Mouse (Mus musculus) thymus, adult 2 months (tissue): Measurements from ENCODE around the gene Zfp74. TPM values are rescaled to one million over a fixed set of nuclear protein-coding genes. Genes with fewer than 3 reads are reported as not detected.

ENCODE experiments used
- DNase-seq: peaks from one replicate; pipeline ENCODE4 v3.0.0; 2021
- H3K27ac ChIP-seq: fragments of 200-500 bp; 2 replicates; pipeline ENCODE4 v1.5.1; 2012; ENCODE audit warnings: low read length, control low read depth; ENCODE audit not compliant: control insufficient read depth, insufficient read depth
- H3K27me3 ChIP-seq: fragments of 200-500 bp; 2 replicates; pipeline ENCODE4 v1.6.1; 2012; ENCODE audit warnings: mild to moderate bottlenecking, low read length, moderate library complexity, mixed read lengths; ENCODE audit not compliant: control insufficient read depth, insufficient read depth
- H3K36me3 ChIP-seq: fragments of 200-500 bp; 2 replicates; pipeline ENCODE4 v1.6.1; 2012; ENCODE audit warnings: mild to moderate bottlenecking, low read length, moderate library complexity; ENCODE audit not compliant: control insufficient read depth, insufficient read depth
- H3K4me1 ChIP-seq: fragments of 200-500 bp; replicated peaks from 2 replicates; pipeline ENCODE4 v1.6.1; 2012; ENCODE audit warnings: low read length; ENCODE audit not compliant: control insufficient read depth, insufficient read depth
- H3K4me3 ChIP-seq: fragments of 200-500 bp; 2 replicates; pipeline ENCODE4 v1.5.1; 2012; ENCODE audit warnings: mild to moderate bottlenecking, low read length, control low read depth, moderate library complexity; ENCODE audit not compliant: control insufficient read depth, insufficient read depth
- CTCF ChIP-seq: fragments of 200-500 bp; IDR thresholded peaks from 2 replicates; pipeline ENCODE4 v1.5.1; 2012; ENCODE audit warnings: mild to moderate bottlenecking, control low read depth, low read length, moderate library complexity, borderline replicate concordance; ENCODE audit not compliant: control insufficient read depth, poor library complexity, insufficient read depth; ENCODE audit errors: extremely low read depth
- POLR2A ChIP-seq: fragments of 200-500 bp; IDR thresholded peaks from 2 replicates; pipeline ENCODE4 v1.6.1; 2012; ENCODE audit warnings: mild to moderate bottlenecking, low read length, control low read depth, moderate library complexity; ENCODE audit not compliant: control insufficient read depth, poor library complexity, insufficient read depth; ENCODE audit errors: extremely low read depth
- WGBS: fragments of 180-500 bp; shearing (Covaris S2); methylation state at CpG from one replicate; pipeline ENCODE4 v1.1.7; 2018; 5-methylcytosine and 5-hydroxymethylcytosine counted together
- polyA plus RNA-seq: library from polyadenylated mRNA; depleted of rRNA; stranded (reverse); fragments of >200 nt; gene quantifications from 2 replicates; pipeline ENCODE4 v1.2.3, GENCODE M21; 2012

Zfp74 gene
- polyA plus RNA-seq, 1 experiment = 11.8 TPM

DNA sequence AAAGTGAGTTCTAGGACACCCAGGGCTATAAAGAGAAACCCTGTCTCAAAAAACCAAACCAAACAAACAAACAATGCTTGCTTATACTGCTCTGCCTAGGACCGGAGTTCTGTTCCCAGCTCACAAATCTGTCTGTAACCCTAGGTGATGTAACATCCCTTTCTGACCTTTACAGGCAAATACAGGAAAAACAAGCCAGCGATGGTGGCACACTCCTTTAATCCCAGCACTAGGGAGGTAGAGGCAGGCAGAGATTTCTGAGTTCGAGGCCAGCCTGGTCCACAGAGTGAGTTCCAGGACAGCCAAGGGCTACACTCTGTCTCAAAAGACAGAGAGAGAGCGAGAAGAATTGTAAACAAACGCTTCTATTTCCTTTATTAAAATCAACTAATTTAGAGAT is 46.7 kb downstream of the Zfp74 start:
- WGBS = 95% methylated on average over 5 of the region's 5 CpGs
- H3K4me1 ChIP-seq = peaks cover 4% of the 10 kb centered on the region; the same call in 1 of the 2 replicates

DNA sequence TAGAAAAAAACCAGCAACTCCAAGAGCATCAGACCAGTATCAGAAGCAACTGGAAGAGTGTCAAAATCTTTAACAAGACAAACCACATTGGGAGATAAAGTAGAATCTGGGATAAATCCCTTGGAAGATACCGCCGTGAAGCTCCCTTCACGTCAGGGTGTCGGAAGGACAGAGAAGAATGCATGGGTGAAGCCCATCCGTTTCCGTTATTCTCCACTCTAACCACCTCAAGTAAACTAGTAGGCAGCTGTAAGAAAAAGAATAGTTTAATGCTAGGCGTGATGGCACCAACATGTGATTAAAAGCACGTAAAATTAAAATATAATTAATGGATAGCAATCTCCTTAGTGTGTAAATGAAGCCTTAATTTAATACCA is 47.2 kb downstream of the Zfp74 start:
- H3K27me3 ChIP-seq = no peaks in the 10 kb centered on the region
- no peak overlapping the region for H3K4me3 ChIP-seq
- no peaks in the 10 kb centered on the region for H3K36me3 ChIP-seq
- no peak for TF ChIP-seq POLR2A
- TF ChIP-seq CTCF = no peak
- peak overlapping the region; percentile 51 for H3K27ac ChIP-seq
- 34% methylated on average over 8 of the region's 8 CpGs for WGBS
- H3K4me1 ChIP-seq = peaks cover 4% of the 10 kb centered on the region; the same call in 1 of the 2 replicates
- DNase-seq = no peak

More for the DNA sequence above, 46.7 kb downstream of the Zfp74 start:
- no peak for DNase-seq
- H3K4me3 ChIP-seq = no peak overlapping the region
- no peaks in the 10 kb centered on the region for H3K36me3 ChIP-seq
- peak overlapping the region; percentile 51; the same call in 1 of the 2 replicates for H3K27ac ChIP-seq
- TF ChIP-seq CTCF (no peak), POLR2A (no peak)
- H3K27me3 ChIP-seq = no peaks in the 10 kb centered on the region

DNA sequence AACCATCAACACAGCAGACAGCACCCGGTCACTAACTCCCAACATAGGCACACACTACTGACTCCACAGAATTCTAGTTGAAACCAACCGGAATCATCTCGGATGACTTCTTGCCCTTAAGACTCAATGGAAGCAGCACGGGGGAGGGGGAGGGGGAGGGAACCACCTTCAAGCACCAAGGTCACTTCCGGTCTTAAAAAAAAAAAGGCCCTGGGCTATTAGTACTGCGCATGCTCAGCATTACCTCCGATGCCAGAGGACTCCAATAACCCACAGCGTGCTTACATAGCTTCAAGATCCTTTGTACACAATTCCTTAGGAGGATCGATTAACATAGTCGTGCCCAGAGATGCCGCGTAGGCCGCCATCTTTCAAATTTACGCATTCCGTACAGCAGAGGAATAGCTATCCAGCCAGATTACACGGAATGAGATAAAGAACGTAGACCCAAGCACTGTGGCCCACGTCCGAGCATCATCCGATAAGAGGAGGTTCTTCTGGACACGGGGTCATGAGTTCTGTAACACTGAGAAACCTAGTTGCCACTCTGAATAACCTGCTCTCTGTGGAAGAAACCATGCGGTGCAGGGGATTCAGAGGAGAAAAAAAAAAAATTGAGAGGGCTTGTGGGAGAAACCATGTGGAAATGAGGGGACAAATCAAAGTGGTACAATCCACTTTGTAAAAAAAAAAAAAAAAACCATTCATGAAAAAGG is 47.8 kb downstream of the Zfp74 start, which contains the start of gene Zfp27:
Zfp27 (minus strand) TSS at position 607 of the 716 bp plus-strand sequence.
- no peak for TF ChIP-seq CTCF
- no peak for TF ChIP-seq POLR2A
- Histone ChIP-seq H3K36me3 (no peaks in the 10 kb centered on the region), H3K27ac (peak within 1 kb of the TSS; percentile 82), H3K27me3 (no peaks in the 10 kb centered on the region), H3K4me1 (peaks cover 4% of the 10 kb centered on the region; the same call in 1 of the 2 replicates), H3K4me3 (peak within 1 kb of the TSS; percentile 61)
- peak; percentile 48 for DNase-seq
- under 1% methylated on average over 22 of the region's 22 CpGs for WGBS

DNA sequence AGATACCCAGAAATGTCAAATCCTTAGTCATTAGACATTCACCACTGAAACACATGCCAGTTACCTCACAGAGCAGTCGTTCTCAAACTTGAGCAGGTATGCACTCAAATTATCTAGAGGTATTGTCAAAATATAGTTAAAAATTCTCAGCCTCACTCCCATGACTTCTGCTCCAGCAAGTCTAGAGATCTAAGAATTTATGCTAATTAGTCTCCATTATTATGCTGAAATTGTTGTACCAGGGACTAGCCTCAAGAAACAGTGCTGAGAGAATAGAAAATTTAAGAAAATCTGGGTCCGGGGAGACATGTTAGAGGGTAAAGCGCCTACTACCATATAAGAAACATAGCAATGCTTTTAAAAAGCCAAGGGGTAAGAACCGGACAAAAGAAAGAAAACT is 49.8 kb downstream of the Zfp74 start:
- WGBS = 96% methylated on average over 4 of the region's 4 CpGs
- TF ChIP-seq POLR2A (no peak), CTCF (no peak)
- Histone ChIP-seq H3K4me1 (peaks cover 4% of the 10 kb centered on the region; the same call in 1 of the 2 replicates), H3K4me3 (no peak overlapping the region), H3K27me3 (no peaks in the 10 kb centered on the region), H3K36me3 (peaks cover 9% of the 10 kb centered on the region), H3K27ac (no peak overlapping the region)
- no peak for DNase-seq

DNA sequence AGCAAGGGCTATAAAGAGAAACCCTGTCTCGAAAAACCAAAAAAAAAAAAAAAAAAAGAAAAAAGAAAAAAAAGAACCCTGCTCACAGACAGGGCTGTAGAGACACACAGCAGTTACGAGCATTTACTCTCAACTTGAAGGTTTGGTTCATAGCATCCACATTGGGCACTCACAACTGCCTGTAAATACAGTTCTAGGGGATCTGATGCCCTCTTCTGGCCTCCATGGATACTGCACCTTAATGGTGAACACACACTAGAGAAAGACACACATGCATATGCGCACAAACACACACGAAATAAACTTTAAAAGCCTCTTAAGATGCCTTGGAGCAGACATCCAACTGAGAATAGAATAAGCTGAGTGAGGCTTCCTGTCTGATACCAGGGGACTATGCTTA is 55.5 kb downstream of the Zfp74 start:
- Histone ChIP-seq H3K27me3 (no peaks in the 10 kb centered on the region), H3K27ac (no peak overlapping the region), H3K36me3 (peaks cover 46% of the 10 kb centered on the region), H3K4me1 (no peaks in the 10 kb centered on the region), H3K4me3 (no peak overlapping the region)
- 90% methylated on average over 4 of the region's 4 CpGs for WGBS
- TF ChIP-seq CTCF = no peak
- TF ChIP-seq POLR2A = no peak
- no peak for DNase-seq

DNA sequence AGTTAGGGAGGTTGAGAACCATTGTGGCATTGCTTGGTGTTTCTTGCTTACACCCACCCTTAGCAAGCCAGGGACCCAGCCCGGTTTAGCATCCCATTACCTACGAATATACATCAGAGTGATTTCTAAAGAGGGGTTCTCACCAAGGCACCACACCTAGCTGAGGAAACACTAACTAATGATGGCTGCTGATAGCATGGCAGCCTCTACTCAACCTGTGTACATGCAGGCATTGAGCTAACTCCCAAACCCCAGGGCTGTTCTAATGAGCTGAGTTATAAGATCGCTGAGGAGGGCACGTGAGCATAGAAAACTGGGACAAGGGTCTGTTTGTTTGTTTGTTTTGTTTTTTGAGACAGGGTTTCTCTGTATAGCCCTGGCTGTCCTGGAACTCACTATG is 61.1 kb downstream of the Zfp74 start:
- H3K27me3 ChIP-seq = no peaks in the 10 kb centered on the region
- H3K4me3 ChIP-seq = no peak overlapping the region
- no peak for TF ChIP-seq CTCF
- peaks cover 29% of the 10 kb centered on the region for H3K36me3 ChIP-seq
- 99% methylated on average over 4 of the region's 4 CpGs for WGBS
- no peak overlapping the region for H3K27ac ChIP-seq
- DNase-seq = no peak
- H3K4me1 ChIP-seq = no peaks in the 10 kb centered on the region

DNA sequence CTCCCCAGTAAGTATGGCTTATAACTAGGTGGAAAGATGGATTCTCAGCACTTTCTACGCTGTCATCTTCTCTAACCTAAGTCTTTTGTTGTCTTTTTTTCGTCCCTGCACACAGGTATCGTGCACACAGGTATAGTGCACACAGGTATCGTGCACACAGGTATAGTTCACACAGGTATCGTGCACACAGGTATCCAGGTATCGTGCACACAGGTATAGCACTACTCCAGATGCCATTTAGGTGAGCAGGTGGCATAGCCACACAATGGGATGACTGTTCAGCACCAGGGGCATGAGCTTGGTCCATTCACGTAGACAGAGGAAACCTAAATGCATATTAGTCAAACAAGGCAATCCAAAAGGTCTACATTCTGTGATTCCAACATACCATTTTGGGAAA is 63.4 kb downstream of the Zfp74 start:
- Histone ChIP-seq H3K4me1 (no peaks in the 10 kb centered on the region), H3K36me3 (peaks cover 18% of the 10 kb centered on the region), H3K27ac (no peak overlapping the region), H3K27me3 (no peaks in the 10 kb centered on the region), H3K4me3 (no peak overlapping the region)
- over 99% methylated on average over 7 of the region's 7 CpGs for WGBS
- no peak for DNase-seq
- TF ChIP-seq POLR2A (no peak), CTCF (no peak)
